Mouse (Mus musculus) left cerebral cortex, postnatal 25 days (tissue): ENCODE results near the gene Frmpd2. TPM values are rescaled to one million over a fixed set of nuclear protein-coding genes. Genes with fewer than 3 reads are reported as not detected.
A peak's percentile ranks its signal among the peaks of the same experiment; 100 is the strongest.

ENCODE experiments used
- DNase-seq, 2 experiments: peaks; one replicate each; pipeline ENCODE4 v3.0.0; 2022; ENCODE audit warnings: low spot score in 2 of 2, mixed read lengths in 1 of 2
- intact Hi-C: fragments of 180-260 bp; cut with DNase I; formaldehyde crosslinking; loops from one replicate; pipeline ENCODE4 v1.15.1; 2025
- total RNA-seq, 2 experiments: library from RNA; stranded (reverse); gene quantifications; 2 replicates each; pipeline ENCODE4 v1.2.3; 2021

Frmpd2 gene
- total RNA-seq, 2 experiments from 2014 or later: 0.18 to 0.71 TPM

- intact Hi-C loops: no loop called here
- DNase-seq: peak in 1 of 2 experiments; percentile 44
Measured at GRCm38 (mm10) chr14:33500631-33501030, 29.1 kb downstream of the Frmpd2 start.

- no peak for DNase-seq
- intact Hi-C loops: no loop called here
Measured at GRCm38 (mm10) chr14:33503311-33503710, 31.8 kb downstream of the Frmpd2 start.

- no peak for DNase-seq
- intact Hi-C loops: no loop called here
Measured at GRCm38 (mm10) chr14:33506696-33507095, 35.2 kb downstream of the Frmpd2 start.

GRCm38 (mm10) chr14:33508660-33509059 lies 37.2 kb downstream of the Frmpd2 start:
- no peak for DNase-seq
- intact Hi-C loops: no loop called here

GRCm38 (mm10) chr14:33513877-33514276 lies 42.4 kb downstream of the Frmpd2 start:
- intact Hi-C loops: no loop called here
- DNase-seq: peak in 1 of 2 experiments; percentile 48

GRCm38 (mm10) chr14:33514756-33515285 lies 43.3 kb downstream of the Frmpd2 start:
- no peak for DNase-seq

GRCm38 (mm10) chr14:33521538-33521937 lies 50.0 kb downstream of the Frmpd2 start:
- DNase-seq: peak; percentile 83 to 95
- intact Hi-C loops: loop anchor here (1.0 to 10.0 kb wide), 4 partner anchors 10 to 137 kb away; partner anchors contain the start of gene Mapk8

More at GRCm38 (mm10) chr14:33514756-33515285, 43.3 kb downstream of the Frmpd2 start:
- intact Hi-C loops: no loop called here

GRCm38 (mm10) chr14:33525272-33525983 lies 53.9 kb downstream of the Frmpd2 start:
- DNase-seq: peak in 1 of 2 experiments; percentile 82
- intact Hi-C loops: loop anchor here (10.0 kb wide), 1 partner anchor 141 kb away; no protein-coding TSS in a partner anchor

- intact Hi-C loops: loop anchor here (10.0 kb wide), 1 partner anchor 142 kb away; no protein-coding TSS in a partner anchor
- DNase-seq: no peak
Measured at GRCm38 (mm10) chr14:33526621-33527020, 55.1 kb downstream of the Frmpd2 start.

GRCm38 (mm10) chr14:33527938-33528337 lies 56.4 kb downstream of the Frmpd2 start:
- DNase-seq: no peak
- intact Hi-C loops: loop anchor here (10.0 kb wide), 1 partner anchor 143 kb away; no protein-coding TSS in a partner anchor

GRCm38 (mm10) chr14:33531331-33531912 lies 59.9 kb downstream of the Frmpd2 start:
- intact Hi-C loops: loop anchor here (1.0 kb wide), 4 partner anchors 10 to 84 kb away; partner anchors contain the start of gene Mapk8
- DNase-seq: peak in 1 of 2 experiments; percentile 87

GRCm38 (mm10) chr14:33532792-33533191 lies 61.3 kb downstream of the Frmpd2 start:
- intact Hi-C loops: no loop called here
- DNase-seq: peak in 1 of 2 experiments; percentile 82

- no peak for DNase-seq
- intact Hi-C loops: no loop called here
Measured at GRCm38 (mm10) chr14:33533516-33533915, 62.0 kb downstream of the Frmpd2 start.

GRCm38 (mm10) chr14:33535317-33535716 lies 63.8 kb downstream of the Frmpd2 start:
- DNase-seq: no peak
- intact Hi-C loops: no loop called here

- DNase-seq: no peak
- intact Hi-C loops: no loop called here
Measured at GRCm38 (mm10) chr14:33539559-33540167, 68.2 kb downstream of the Frmpd2 start.

GRCm38 (mm10) chr14:33545565-33546143 lies 74.2 kb downstream of the Frmpd2 start:
- DNase-seq: peak; percentile 50 to 84
- intact Hi-C loops: loop anchor here (1.0 kb wide), 1 partner anchor 14 kb away; no protein-coding TSS in a partner anchor

GRCm38 (mm10) chr14:33548650-33549049 lies 77.2 kb downstream of the Frmpd2 start:
- intact Hi-C loops: no loop called here
- peak in 1 of 2 experiments; percentile 76 for DNase-seq

GRCm38 (mm10) chr14:33549856-33550255 lies 78.4 kb downstream of the Frmpd2 start:
- peak in 1 of 2 experiments; percentile 56 for DNase-seq
- intact Hi-C loops: loop anchor here (2.0 kb wide), 1 partner anchor 23 kb away; no protein-coding TSS in a partner anchor

GRCm38 (mm10) chr14:33570737-33571136 lies 99.2 kb downstream of the Frmpd2 start:
- no peak for DNase-seq
- intact Hi-C loops: no loop called here
